Mouse (Mus musculus): ENCODE measurements around the gene Pcsk5. TPM values are rescaled to one million over a fixed set of nuclear protein-coding genes. Genes with fewer than 3 reads are reported as not detected.

The Pcsk5 gene
- total and polyA plus RNA-seq, 3 experiments: not detected

- Histone ChIP-seq H3K4me1 (ENCODE audit: control insufficient read depth in 1 of 2, insufficient read depth in 2 of 2) (no peaks in the 10 kb centered on the region), H3K4me2 (ENCODE audit: insufficient read depth, low read depth, poor library complexity, severe bottlenecking) (no peak overlapping the region), H3K79me2 (replicated peaks; ENCODE audit: control insufficient read depth, extremely low read depth, insufficient read depth, poor library complexity, severe bottlenecking) (no peaks in the 10 kb centered on the region), H3K27me3 (replicated peaks) (no peaks in the 10 kb centered on the region), H3K9ac (ENCODE audit: insufficient read depth, low read depth) (no peak overlapping the region), H3K4me3 (replicated peaks in 1 of 3; ENCODE audit: low read depth in 2 of 3, low read length in 2 of 3, poor library complexity in 1 of 3) (no peak overlapping the region), H3K27ac (ENCODE audit: insufficient read depth, low read depth) (no peak overlapping the region), H3K36me3 (replicated peaks in 1 of 2; ENCODE audit: control insufficient read depth in 1 of 2, insufficient read depth in 1 of 2, low read length in 1 of 2) (no peaks in the 10 kb centered on the region), H3K9me3 (replicated peaks; ENCODE audit: low read length) (no peaks in the 10 kb centered on the region)
- no peak for DNase-seq (ENCODE audit: extremely low read depth)
- dilution Hi-C loops (cut with MboI; ENCODE audit: extremely low pct_ligation_motif_present, extremely low pct_unique_long_range_greater_than_20kb, low sequenced_read_pairs) (no loop called here), in situ Hi-C loops (cut with MboI; ENCODE audit: low pct_ligation_motif_present, low pct_unique_long_range_greater_than_20kb, low sequenced_read_pairs) (no loop called here)
- TF ChIP-seq RAD21 (IDR thresholded peaks at IDR 0.05; ENCODE audit: low read depth, low read length) (no peak), TCF12 (IDR thresholded peaks at IDR 0.05; ENCODE audit: low read depth, low read length) (no peak), MEF2A (IDR thresholded peaks at IDR 0.05; ENCODE audit: borderline replicate concordance, low read depth, low read length) (no peak), ZMIZ1 (IDR thresholded peaks at IDR 0.05; ENCODE audit: low read depth, low read length) (no peak), ZC3H11A (IDR thresholded peaks at IDR 0.05; ENCODE audit: low read depth, low read length) (no peak), ETS1 (conservative IDR thresholded peaks at IDR 0.05; ENCODE audit: low read depth, low read length) (no peak), UBTF (IDR thresholded peaks at IDR 0.05; ENCODE audit: low read depth, low read length) (no peak), IRF4 (IDR thresholded peaks at IDR 0.05; ENCODE audit: low read depth, low read length) (no peak), MYC (IDR thresholded peaks at IDR 0.05; ENCODE audit: low read depth, low read length) (no peak), TBP (conservative IDR thresholded peaks at IDR 0.05; ENCODE audit: low read depth, low read length) (no peak), NELFE (IDR thresholded peaks at IDR 0.05; ENCODE audit: low read depth, low read length) (no peak), MXI1 (IDR thresholded peaks at IDR 0.05; ENCODE audit: low read depth, low read length) (no peak), USF2 (conservative IDR thresholded peaks at IDR 0.05; ENCODE audit: low read depth, low read length) (no peak), RCOR1 (conservative IDR thresholded peaks at IDR 0.05; ENCODE audit: low read depth, low read length) (no peak)
These were observed 52.8 kb downstream of the Pcsk5 start for GRCm38 (mm10) chr19:17784401-17785192.

- TF ChIP-seq ELF1 (IDR thresholded peaks at IDR 0.05; ENCODE audit: low read depth, low read length): no peak
- no peak for TF ChIP-seq ETS1 (conservative IDR thresholded peaks at IDR 0.05; ENCODE audit: low read depth, low read length)
- TF ChIP-seq MEF2A (IDR thresholded peaks at IDR 0.05; ENCODE audit: borderline replicate concordance, low read depth, low read length): no peak
- no peak for TF ChIP-seq UBTF (IDR thresholded peaks at IDR 0.05; ENCODE audit: low read depth, low read length)
- no peak for TF ChIP-seq POLR2A (IDR thresholded peaks at IDR 0.05; ENCODE audit: low read depth, low read length)
- no peak for TF ChIP-seq ZMIZ1 (IDR thresholded peaks at IDR 0.05; ENCODE audit: low read depth, low read length)
- TF ChIP-seq RAD21 (IDR thresholded peaks at IDR 0.05; ENCODE audit: low read depth, low read length): no peak
- no peak for TF ChIP-seq JUN (IDR thresholded peaks at IDR 0.05; ENCODE audit: insufficient read depth, low read depth, low read length)
- TF ChIP-seq E2F4 (IDR thresholded peaks at IDR 0.05; ENCODE audit: insufficient replicate concordance, low read depth, low read length): no peak
- TF ChIP-seq EP300 (IDR thresholded peaks at IDR 0.05; ENCODE audit: low read length): no peak
- no peak for TF ChIP-seq CTCF (conservative IDR thresholded peaks at IDR 0.05 in 1 of 2, IDR thresholded peaks at IDR 0.05 in 1 of 2; ENCODE audit: low read depth in 2 of 2, low read length in 2 of 2)
- no peak for TF ChIP-seq ZNF384 (IDR thresholded peaks at IDR 0.05; ENCODE audit: low read depth, low read length)
- TF ChIP-seq SMC3 (IDR thresholded peaks at IDR 0.05; ENCODE audit: low read depth, low read length): no peak
- no peak for TF ChIP-seq MXI1 (IDR thresholded peaks at IDR 0.05; ENCODE audit: low read depth, low read length)
These were observed 54.2 kb downstream of the Pcsk5 start for GRCm38 (mm10) chr19:17783231-17783630.

More at GRCm38 (mm10) chr19:17783231-17783630, 54.2 kb downstream of the Pcsk5 start:
- in situ Hi-C loops (cut with MboI; ENCODE audit: low pct_ligation_motif_present, low pct_unique_long_range_greater_than_20kb, low sequenced_read_pairs): no loop called here
- Histone ChIP-seq H3K9me3 (replicated peaks; ENCODE audit: low read length) (no peaks in the 10 kb centered on the region), H3K79me2 (replicated peaks; ENCODE audit: control insufficient read depth, extremely low read depth, insufficient read depth, poor library complexity, severe bottlenecking) (no peaks in the 10 kb centered on the region), H3K4me1 (ENCODE audit: control insufficient read depth in 1 of 2, insufficient read depth in 2 of 2) (no peaks in the 10 kb centered on the region), H3K4me2 (ENCODE audit: insufficient read depth, low read depth, poor library complexity, severe bottlenecking) (no peak overlapping the region), H3K27ac (ENCODE audit: insufficient read depth, low read depth) (no peak overlapping the region), H3K9ac (ENCODE audit: insufficient read depth, low read depth) (no peak overlapping the region), H3K27me3 (replicated peaks) (no peaks in the 10 kb centered on the region), H3K4me3 (replicated peaks in 1 of 3; ENCODE audit: low read depth in 2 of 3, low read length in 2 of 3, poor library complexity in 1 of 3) (no peak overlapping the region), H3K36me3 (replicated peaks in 1 of 2; ENCODE audit: control insufficient read depth in 1 of 2, insufficient read depth in 1 of 2, low read length in 1 of 2) (no peaks in the 10 kb centered on the region)
- no peak for DNase-seq (ENCODE audit: extremely low read depth)
- dilution Hi-C loops (cut with MboI; ENCODE audit: extremely low pct_ligation_motif_present, extremely low pct_unique_long_range_greater_than_20kb, low sequenced_read_pairs): no loop called here
